Mouse (Mus musculus): ENCODE results near the gene Dhrs7b. TPM values are rescaled to one million over a fixed set of nuclear protein-coding genes. Genes with fewer than 3 reads are reported as not detected.

Dhrs7b gene
- 38.7 and 42.0 TPM in 2 replicates for polyA plus RNA-seq (2015; fragmentation: Nextera tagmentation; extraction: Ambion mirVana)

GRCm38 (mm10) chr11:60830433-60831052, at the start of gene Dhrs7b:
Dhrs7b (plus strand) TSS chr11:60830631.
- no peaks in the 10 kb centered on the region for H3K27me3 ChIP-seq (ENCODE audit: control insufficient read depth, insufficient read depth, low read depth, low read length)
- peaks cover 4% of the 10 kb centered on the region for H3K4me1 ChIP-seq (replicated peaks; ENCODE audit: control insufficient read depth, insufficient read depth, low read length)
- H3K9me3 ChIP-seq (ENCODE audit: control insufficient read depth, low read length), result no peaks in the 10 kb centered on the region
- WGBS, result under 1% methylated on average over 34 of the region's 34 CpGs
- no peaks in the 10 kb centered on the region for H3K36me3 ChIP-seq (ENCODE audit: control insufficient read depth, insufficient read depth, low read length)
- peak within 1 kb of the TSS; percentile 87 for H3K4me3 ChIP-seq (ENCODE audit: low read length)
- H3K9ac ChIP-seq (ENCODE audit: low read length), result peak within 1 kb of the TSS; percentile 79
- H3K27ac ChIP-seq (ENCODE audit: low read length), result peak within 1 kb of the TSS; percentile 80
- peak; percentile 97 for ATAC-seq (ENCODE audit: low read depth)
- peak within 1 kb of the TSS; percentile 85 for H3K4me2 ChIP-seq (ENCODE audit: low read depth, low read length)

GRCm38 (mm10) chr11:60784179-60784922, 46.1 kb upstream of the Dhrs7b start:
- Histone ChIP-seq H3K4me1 (replicated peaks; ENCODE audit: control insufficient read depth, insufficient read depth, low read length) (peaks cover 28% of the 10 kb centered on the region), H3K27ac (ENCODE audit: low read length) (no peak overlapping the region), H3K36me3 (ENCODE audit: control insufficient read depth, insufficient read depth, low read length) (peaks cover 20% of the 10 kb centered on the region), H3K4me2 (ENCODE audit: low read depth, low read length) (no peak overlapping the region), H3K4me3 (ENCODE audit: low read length) (no peak overlapping the region), H3K27me3 (ENCODE audit: control insufficient read depth, insufficient read depth, low read depth, low read length) (no peaks in the 10 kb centered on the region), H3K9me3 (ENCODE audit: control insufficient read depth, low read length) (no peaks in the 10 kb centered on the region), H3K9ac (ENCODE audit: low read length) (no peak overlapping the region)
- no peak for ATAC-seq (ENCODE audit: low read depth)
- WGBS, result 94% methylated on average over 8 of the region's 8 CpGs

- 68% methylated on average over 1 of the region's 1 CpGs for WGBS
Observed at GRCm38 (mm10) chr11:60787595-60787994, 42.8 kb upstream of the Dhrs7b start.

GRCm38 (mm10) chr11:60790472-60790871, 40.0 kb upstream of the Dhrs7b start:
- Histone ChIP-seq H3K4me3 (ENCODE audit: low read length) (no peak overlapping the region), H3K9me3 (ENCODE audit: control insufficient read depth, low read length) (no peaks in the 10 kb centered on the region), H3K27me3 (ENCODE audit: control insufficient read depth, insufficient read depth, low read depth, low read length) (no peaks in the 10 kb centered on the region), H3K36me3 (ENCODE audit: control insufficient read depth, insufficient read depth, low read length) (peaks cover 28% of the 10 kb centered on the region), H3K4me2 (ENCODE audit: low read depth, low read length) (no peak overlapping the region), H3K27ac (ENCODE audit: low read length) (no peak overlapping the region), H3K4me1 (replicated peaks; ENCODE audit: control insufficient read depth, insufficient read depth, low read length) (no peaks in the 10 kb centered on the region), H3K9ac (ENCODE audit: low read length) (no peak overlapping the region)
- 78% methylated on average over 2 of the region's 2 CpGs for WGBS
- no peak for ATAC-seq (ENCODE audit: low read depth)

More at GRCm38 (mm10) chr11:60787595-60787994, 42.8 kb upstream of the Dhrs7b start:
- H3K27ac ChIP-seq (ENCODE audit: low read length), result no peak overlapping the region
- H3K36me3 ChIP-seq (ENCODE audit: control insufficient read depth, insufficient read depth, low read length), result peaks cover 28% of the 10 kb centered on the region
- ATAC-seq (ENCODE audit: low read depth), result no peak
- H3K4me3 ChIP-seq (ENCODE audit: low read length), result no peak overlapping the region
- no peaks in the 10 kb centered on the region for H3K27me3 ChIP-seq (ENCODE audit: control insufficient read depth, insufficient read depth, low read depth, low read length)
- no peak overlapping the region for H3K9ac ChIP-seq (ENCODE audit: low read length)
- no peaks in the 10 kb centered on the region; the same call in 1 of the 2 replicates for H3K4me1 ChIP-seq (replicated peaks; ENCODE audit: control insufficient read depth, insufficient read depth, low read length)
- no peaks in the 10 kb centered on the region for H3K9me3 ChIP-seq (ENCODE audit: control insufficient read depth, low read length)
- H3K4me2 ChIP-seq (ENCODE audit: low read depth, low read length), result no peak overlapping the region

GRCm38 (mm10) chr11:60796342-60796741, 34.1 kb upstream of the Dhrs7b start:
- no peak overlapping the region for H3K9ac ChIP-seq (ENCODE audit: low read length)
- ATAC-seq (ENCODE audit: low read depth), result no peak
- H3K9me3 ChIP-seq (ENCODE audit: control insufficient read depth, low read length), result no peaks in the 10 kb centered on the region
- H3K36me3 ChIP-seq (ENCODE audit: control insufficient read depth, insufficient read depth, low read length), result peaks cover 6% of the 10 kb centered on the region
- no peaks in the 10 kb centered on the region for H3K27me3 ChIP-seq (ENCODE audit: control insufficient read depth, insufficient read depth, low read depth, low read length)
- WGBS, result 87% methylated on average over 11 of the region's 11 CpGs
- H3K4me1 ChIP-seq (replicated peaks; ENCODE audit: control insufficient read depth, insufficient read depth, low read length), result no peaks in the 10 kb centered on the region
- no peak overlapping the region for H3K4me2 ChIP-seq (ENCODE audit: low read depth, low read length)
- no peak overlapping the region for H3K4me3 ChIP-seq (ENCODE audit: low read length)
- no peak overlapping the region for H3K27ac ChIP-seq (ENCODE audit: low read length)

- H3K27ac ChIP-seq (ENCODE audit: low read length), result no peak overlapping the region
- H3K4me3 ChIP-seq (ENCODE audit: low read length), result no peak overlapping the region
- no peaks in the 10 kb centered on the region for H3K4me1 ChIP-seq (replicated peaks; ENCODE audit: control insufficient read depth, insufficient read depth, low read length)
- ATAC-seq (ENCODE audit: low read depth), result no peak
- H3K9me3 ChIP-seq (ENCODE audit: control insufficient read depth, low read length), result no peaks in the 10 kb centered on the region
- no peaks in the 10 kb centered on the region for H3K27me3 ChIP-seq (ENCODE audit: control insufficient read depth, insufficient read depth, low read depth, low read length)
- H3K36me3 ChIP-seq (ENCODE audit: control insufficient read depth, insufficient read depth, low read length), result peaks cover 6% of the 10 kb centered on the region; the same call in 1 of the 2 replicates
- no peak overlapping the region for H3K4me2 ChIP-seq (ENCODE audit: low read depth, low read length)
- H3K9ac ChIP-seq (ENCODE audit: low read length), result no peak overlapping the region
- 81% methylated on average over 4 of the region's 4 CpGs for WGBS
Observed at GRCm38 (mm10) chr11:60799977-60800376, 30.5 kb upstream of the Dhrs7b start.

GRCm38 (mm10) chr11:60800892-60801291, 29.5 kb upstream of the Dhrs7b start:
- Histone ChIP-seq H3K27me3 (ENCODE audit: control insufficient read depth, insufficient read depth, low read depth, low read length) (no peaks in the 10 kb centered on the region), H3K9ac (ENCODE audit: low read length) (no peak overlapping the region), H3K4me1 (replicated peaks; ENCODE audit: control insufficient read depth, insufficient read depth, low read length) (no peaks in the 10 kb centered on the region), H3K36me3 (ENCODE audit: control insufficient read depth, insufficient read depth, low read length) (peaks cover 6% of the 10 kb centered on the region; the same call in 1 of the 2 replicates), H3K9me3 (ENCODE audit: control insufficient read depth, low read length) (no peaks in the 10 kb centered on the region), H3K4me3 (ENCODE audit: low read length) (no peak overlapping the region), H3K4me2 (ENCODE audit: low read depth, low read length) (no peak overlapping the region), H3K27ac (ENCODE audit: low read length) (no peak overlapping the region)
- no peak for ATAC-seq (ENCODE audit: low read depth)
- 89% methylated on average over 1 of the region's 1 CpGs for WGBS

- 0 out of 2 replicates have a peak overlapping the region, but pooled peaks have one; percentile 10 for H3K9ac ChIP-seq (ENCODE audit: low read length)
- peaks cover 28% of the 10 kb centered on the region for H3K4me1 ChIP-seq (replicated peaks; ENCODE audit: control insufficient read depth, insufficient read depth, low read length)
- H3K9me3 ChIP-seq (ENCODE audit: control insufficient read depth, low read length), result no peaks in the 10 kb centered on the region
- 0 out of 2 replicates have a peak overlapping the region, but pooled peaks have one; percentile 0 for H3K4me2 ChIP-seq (ENCODE audit: low read depth, low read length)
- peak overlapping the region; percentile 40 for H3K27ac ChIP-seq (ENCODE audit: low read length)
- H3K27me3 ChIP-seq (ENCODE audit: control insufficient read depth, insufficient read depth, low read depth, low read length), result no peaks in the 10 kb centered on the region
- no peaks in the 10 kb centered on the region for H3K36me3 ChIP-seq (ENCODE audit: control insufficient read depth, insufficient read depth, low read length)
- 40% methylated on average over 4 of the region's 4 CpGs for WGBS
- ATAC-seq (ENCODE audit: low read depth), result no peak
- H3K4me3 ChIP-seq (ENCODE audit: low read length), result no peak overlapping the region
Observed at GRCm38 (mm10) chr11:60808286-60809070, 22.0 kb upstream of the Dhrs7b start.

- peak overlapping the region; percentile 85 for H3K4me2 ChIP-seq (ENCODE audit: low read depth, low read length)
- peak overlapping the region; percentile 54 for H3K4me3 ChIP-seq (ENCODE audit: low read length)
- no peaks in the 10 kb centered on the region for H3K27me3 ChIP-seq (ENCODE audit: control insufficient read depth, insufficient read depth, low read depth, low read length)
- no peaks in the 10 kb centered on the region for H3K9me3 ChIP-seq (ENCODE audit: control insufficient read depth, low read length)
- H3K4me1 ChIP-seq (replicated peaks; ENCODE audit: control insufficient read depth, insufficient read depth, low read length), result peaks cover 28% of the 10 kb centered on the region
- H3K9ac ChIP-seq (ENCODE audit: low read length), result peak overlapping the region; percentile 29; the same call in 1 of the 2 replicates
- H3K27ac ChIP-seq (ENCODE audit: low read length), result peak overlapping the region; percentile 33; the same call in 1 of the 2 replicates
- no peak for ATAC-seq (ENCODE audit: low read depth)
- no peaks in the 10 kb centered on the region for H3K36me3 ChIP-seq (ENCODE audit: control insufficient read depth, insufficient read depth, low read length)
- WGBS, result 25% methylated on average over 1 of the region's 1 CpGs
Observed at GRCm38 (mm10) chr11:60809546-60809945, 20.9 kb upstream of the Dhrs7b start.
